Mouse (Mus musculus) forebrain, embryonic 15.5 days (tissue): ENCODE data around the gene Cox19. TPM values are rescaled to one million over a fixed set of nuclear protein-coding genes. Genes with fewer than 3 reads are reported as not detected.
A peak's percentile ranks its signal among the peaks of the same experiment; 100 is the strongest.

Experiments
- ATAC-seq: fragments of 200-750 bp; cut with Nextera tagmentation; replicated peaks from 2 replicates; pipeline ENCODE4 v1.8.0; 2017; ENCODE audit warnings: mild to moderate bottlenecking, moderate TSS enrichment, moderate library complexity
- H3K27ac ChIP-seq: fragments of 300-500 bp; sonication (generic); replicated peaks from 2 replicates; pipeline ENCODE4 v1.5.1; 2015; ENCODE audit warnings: mild to moderate bottlenecking, inconsistent platforms
- H3K27me3 ChIP-seq: fragments of 300-500 bp; sonication (generic); 2 replicates; pipeline ENCODE4 v1.6.1; 2015; ENCODE audit warnings: inconsistent platforms
- H3K36me3 ChIP-seq: fragments of 300-500 bp; sonication (generic); 2 replicates; pipeline ENCODE4 v1.6.1; 2015; ENCODE audit warnings: mild to moderate bottlenecking, inconsistent platforms
- H3K4me1 ChIP-seq: fragments of 300-500 bp; sonication (generic); 2 replicates; pipeline ENCODE4 v1.6.1; 2015; ENCODE audit warnings: inconsistent platforms
- H3K4me2 ChIP-seq: fragments of 300-500 bp; sonication (generic); replicated peaks from 2 replicates; pipeline ENCODE4 v1.6.1; 2015; ENCODE audit warnings: mild to moderate bottlenecking, inconsistent platforms
- H3K4me3 ChIP-seq: fragments of 300-500 bp; sonication (generic); 2 replicates; pipeline ENCODE4 v1.5.1; 2015; ENCODE audit warnings: mild to moderate bottlenecking, inconsistent platforms
- H3K9ac ChIP-seq: fragments of 300-500 bp; sonication (generic); replicated peaks from 2 replicates; pipeline ENCODE4 v1.6.1; 2015; ENCODE audit warnings: mild to moderate bottlenecking, inconsistent platforms
- H3K9me3 ChIP-seq: fragments of 300-500 bp; sonication (generic); 2 replicates; pipeline ENCODE4 v1.6.1; 2016; ENCODE audit warnings: inconsistent platforms
- WGBS: fragments of 180-500 bp; shearing (Covaris S2); methylation state at CpG from one replicate; pipeline ENCODE4 v1.1.7; 2015; ENCODE audit warnings: mixed read lengths; 5-methylcytosine and 5-hydroxymethylcytosine counted together
- polyA plus RNA-seq: library from polyadenylated mRNA; unstranded; fragments of >200 nt; fragmentation: Nextera tagmentation; extraction: Ambion mirVana; gene quantifications from 2 replicates; pipeline ENCODE4 v1.2.1, GENCODE M21; 2015

Gene Cox19
- polyA plus RNA-seq, 1 experiment from 2014 or later: 104 TPM

DNA sequence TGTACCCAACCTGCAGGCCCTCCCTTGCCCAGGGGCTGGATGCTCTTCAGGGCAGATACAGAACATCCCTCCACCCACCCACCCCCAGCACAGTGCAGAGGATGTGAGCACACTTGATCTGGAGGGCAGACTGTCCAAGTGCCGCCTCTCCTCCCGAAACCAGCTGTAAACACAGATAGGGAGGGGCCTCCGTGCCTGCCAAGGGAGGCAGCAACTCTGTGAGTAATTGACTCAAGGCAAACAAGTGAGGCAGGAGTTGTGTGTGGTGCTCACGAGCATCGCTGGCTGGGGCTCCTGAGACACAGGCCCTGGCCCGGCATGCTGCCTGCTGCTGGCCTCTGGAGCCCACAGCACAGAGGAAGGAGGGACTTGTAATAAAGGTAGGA lies 38.5 kb upstream of the Cox19 start:
- WGBS: 51% methylated on average over 6 of the region's 6 CpGs
- no peaks in the 10 kb centered on the region for H3K27me3 ChIP-seq
- H3K36me3 ChIP-seq: no peaks in the 10 kb centered on the region
- no peak; the same call in 1 of the 2 replicates for ATAC-seq
- H3K4me2 ChIP-seq: no peak overlapping the region
- H3K4me1 ChIP-seq: peaks cover 20% of the 10 kb centered on the region
- 0 out of 2 replicates have a peak overlapping the region, but pooled peaks have one; percentile 15 for H3K9ac ChIP-seq
- peak overlapping the region; percentile 29; the same call in 1 of the 2 replicates for H3K27ac ChIP-seq
- H3K4me3 ChIP-seq: no peak overlapping the region
- H3K9me3 ChIP-seq: no peaks in the 10 kb centered on the region

DNA sequence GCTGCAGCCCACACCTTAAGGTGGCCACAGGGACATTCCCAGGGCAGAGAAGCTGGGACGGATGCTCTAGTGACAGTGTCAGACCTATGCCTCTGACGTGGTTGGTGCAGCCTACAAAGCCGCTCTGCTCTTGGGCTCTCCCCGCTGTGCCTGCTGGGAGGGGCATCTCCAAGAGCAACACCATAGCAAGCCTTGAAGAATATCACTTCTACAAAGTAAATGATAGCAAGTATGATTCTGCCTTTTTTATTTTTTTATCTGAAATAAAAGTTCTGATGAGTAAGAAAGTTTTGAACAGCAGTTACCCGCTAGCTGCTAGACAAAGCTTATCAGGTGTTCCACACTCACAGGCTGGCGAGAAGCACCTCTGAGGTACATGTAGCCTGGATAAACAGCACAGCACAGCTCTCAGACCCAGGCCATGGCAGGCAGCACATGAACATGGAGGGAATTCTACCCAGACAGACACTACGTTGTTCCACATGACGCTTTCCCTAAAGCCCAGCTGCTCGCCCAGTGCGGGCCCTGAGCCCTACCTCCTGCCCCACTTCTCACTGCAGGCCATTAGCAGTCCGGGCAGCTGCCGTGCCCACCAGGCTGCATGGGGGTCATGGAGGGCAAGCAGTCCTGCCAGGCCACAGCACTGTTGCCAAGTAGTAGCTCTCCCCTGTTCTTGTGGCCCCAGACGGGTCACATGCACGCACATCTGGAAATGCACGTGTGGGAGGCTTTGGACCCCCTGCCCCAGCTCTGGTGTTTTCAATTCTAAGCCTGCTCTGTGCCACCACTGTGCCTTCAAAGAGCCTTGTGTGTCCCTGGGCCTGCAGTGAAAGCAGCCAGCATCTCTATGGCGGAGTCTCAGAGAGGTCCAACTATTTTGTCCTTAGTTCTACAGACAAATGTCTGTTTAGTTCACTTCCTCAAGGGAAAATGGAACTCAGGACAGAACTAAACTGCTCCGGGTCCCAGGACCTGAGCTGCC lies 37.8 kb upstream of the Cox19 start:
- no peaks in the 10 kb centered on the region for H3K36me3 ChIP-seq
- 0 out of 2 replicates have a peak overlapping the region, but pooled peaks have one; percentile 29 for H3K27ac ChIP-seq
- ATAC-seq: no peak
- peaks cover 20% of the 10 kb centered on the region for H3K4me1 ChIP-seq
- H3K9me3 ChIP-seq: no peaks in the 10 kb centered on the region
- no peak overlapping the region for H3K4me2 ChIP-seq
- WGBS: 75% methylated on average over 17 of the region's 17 CpGs
- H3K27me3 ChIP-seq: no peaks in the 10 kb centered on the region
- H3K4me3 ChIP-seq: no peak overlapping the region
- 0 out of 2 replicates have a peak overlapping the region, but pooled peaks have one; percentile 15 for H3K9ac ChIP-seq

DNA sequence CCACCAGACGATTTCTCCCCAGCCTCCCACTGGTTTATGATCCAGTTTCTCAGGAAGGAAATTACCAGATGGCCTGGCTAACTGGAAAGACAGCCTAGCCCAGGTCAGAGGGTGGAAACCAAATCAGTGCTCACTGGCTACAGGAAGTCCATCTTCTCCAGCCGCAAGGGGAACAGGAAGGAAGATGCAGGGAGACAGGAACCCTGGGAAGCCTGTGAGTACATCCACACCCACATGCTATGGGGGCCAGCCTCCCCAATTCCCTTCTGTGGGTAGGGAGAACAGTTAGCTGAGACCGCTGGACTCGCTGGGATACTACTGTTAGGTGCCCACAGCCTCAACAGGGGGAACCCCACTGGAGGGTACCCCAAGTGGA lies 37.0 kb upstream of the Cox19 start:
- Histone ChIP-seq H3K4me3 (no peak overlapping the region), H3K4me2 (no peak overlapping the region), H3K27ac (peak overlapping the region; percentile 19; the same call in 1 of the 2 replicates), H3K36me3 (no peaks in the 10 kb centered on the region), H3K9me3 (no peaks in the 10 kb centered on the region), H3K27me3 (no peaks in the 10 kb centered on the region), H3K4me1 (peaks cover 20% of the 10 kb centered on the region), H3K9ac (no peak overlapping the region)
- 80% methylated on average over 4 of the region's 4 CpGs for WGBS
- ATAC-seq: no peak

DNA sequence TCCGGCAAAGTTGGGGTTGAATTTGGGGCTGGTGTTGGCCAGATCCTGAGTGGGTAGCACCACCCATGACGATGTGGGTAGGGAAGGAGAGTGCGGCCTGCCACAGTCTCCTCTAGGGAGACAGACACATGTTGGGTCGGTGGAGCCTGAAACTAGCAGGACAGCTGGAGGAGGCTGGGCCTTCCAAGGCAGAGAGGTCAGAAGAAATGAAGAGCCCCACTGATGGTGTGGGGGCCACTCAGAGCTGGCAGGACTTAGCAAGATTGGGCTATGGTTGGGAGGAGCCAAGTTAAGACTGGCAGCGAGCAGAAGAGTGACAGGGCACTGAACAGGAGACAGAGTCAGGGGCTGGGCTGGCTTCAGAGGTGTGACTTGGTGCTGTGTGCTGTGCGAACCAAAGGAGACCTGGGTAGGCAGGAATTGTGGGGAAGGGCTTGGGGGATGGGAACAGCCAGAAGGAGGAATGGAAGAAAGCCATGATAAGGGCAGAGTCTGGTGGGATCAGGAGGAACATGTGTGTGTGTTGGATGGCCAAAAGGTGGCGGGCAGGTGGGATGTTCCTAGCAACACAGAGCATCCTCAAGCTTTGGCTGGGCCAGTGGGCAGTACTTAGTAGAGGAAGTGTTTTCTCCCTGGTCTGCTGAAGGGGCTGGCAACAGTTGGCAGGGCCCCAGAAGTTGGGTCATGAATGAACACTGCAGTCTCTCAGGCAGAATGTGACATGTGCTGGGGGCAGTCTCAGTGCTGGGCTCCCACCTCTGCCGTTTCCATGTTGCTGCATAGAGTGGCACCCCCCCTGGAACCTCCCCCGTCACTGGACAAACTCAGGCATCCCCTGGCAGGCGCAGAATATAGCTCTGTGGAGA lies 36.3 kb upstream of the Cox19 start:
- H3K9me3 ChIP-seq: no peaks in the 10 kb centered on the region
- H3K27me3 ChIP-seq: no peaks in the 10 kb centered on the region
- no peaks in the 10 kb centered on the region for H3K36me3 ChIP-seq
- H3K4me1 ChIP-seq: peaks cover 20% of the 10 kb centered on the region
- H3K27ac ChIP-seq: peak overlapping the region; percentile 18; the same call in 1 of the 2 replicates
- no peak overlapping the region for H3K4me2 ChIP-seq
- H3K9ac ChIP-seq: no peak overlapping the region
- H3K4me3 ChIP-seq: no peak overlapping the region
- 0 out of 2 replicates have a peak, but pooled peaks have one; percentile 11 for ATAC-seq
- 82% methylated on average over 10 of the region's 10 CpGs for WGBS

DNA sequence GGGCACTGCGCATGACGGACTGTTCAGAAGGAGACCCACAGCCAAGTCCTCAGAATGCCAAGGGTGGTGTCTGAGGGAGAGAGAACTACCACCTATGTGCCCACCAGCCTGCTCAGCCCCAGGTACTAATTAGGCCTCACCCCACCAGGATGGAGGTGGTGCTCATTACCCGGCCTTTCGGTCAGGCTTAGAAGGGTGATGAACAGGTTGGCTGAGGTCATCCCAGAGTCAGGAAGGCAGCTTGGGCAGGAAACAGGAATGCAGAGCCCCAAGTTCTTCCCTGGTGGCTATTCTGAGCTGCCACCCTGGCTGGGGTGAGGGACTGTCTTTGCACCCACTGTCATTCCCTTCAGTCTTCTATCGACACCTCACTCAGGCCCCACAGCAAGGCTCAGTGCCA lies 34.8 kb upstream of the Cox19 start:
- Histone ChIP-seq H3K9me3 (no peaks in the 10 kb centered on the region), H3K27me3 (no peaks in the 10 kb centered on the region), H3K9ac (no peak overlapping the region), H3K27ac (no peak overlapping the region), H3K4me2 (no peak overlapping the region), H3K4me1 (peaks cover 24% of the 10 kb centered on the region), H3K36me3 (no peaks in the 10 kb centered on the region), H3K4me3 (no peak overlapping the region)
- WGBS: 92% methylated on average over 5 of the region's 5 CpGs
- no peak for ATAC-seq

DNA sequence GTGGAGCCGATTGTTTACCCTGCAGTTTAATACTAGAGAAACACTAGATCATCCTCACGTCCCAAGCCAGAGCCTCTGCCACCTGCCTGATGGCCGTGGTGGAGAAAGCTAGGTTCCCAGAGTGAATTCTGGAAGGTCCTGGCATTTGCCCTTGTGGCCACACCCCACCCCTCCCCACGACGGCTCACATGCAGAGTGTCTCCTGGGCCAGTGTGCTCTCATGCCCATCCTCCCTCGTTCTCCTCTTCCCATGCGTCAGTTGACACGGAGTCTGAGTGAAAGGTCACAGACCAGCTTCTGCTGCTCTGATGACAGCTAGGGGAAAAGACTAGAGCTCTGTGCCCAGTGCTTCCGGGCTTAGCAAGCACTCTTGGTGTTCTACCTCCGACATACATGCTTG lies 33.3 kb upstream of the Cox19 start:
- no peak overlapping the region for H3K4me3 ChIP-seq
- H3K4me2 ChIP-seq: no peak overlapping the region
- WGBS: 86% methylated on average over 10 of the region's 10 CpGs
- no peaks in the 10 kb centered on the region for H3K27me3 ChIP-seq
- no peak overlapping the region for H3K27ac ChIP-seq
- ATAC-seq: no peak
- H3K36me3 ChIP-seq: no peaks in the 10 kb centered on the region
- H3K4me1 ChIP-seq: peaks cover 30% of the 10 kb centered on the region
- H3K9ac ChIP-seq: no peak overlapping the region
- no peaks in the 10 kb centered on the region for H3K9me3 ChIP-seq

DNA sequence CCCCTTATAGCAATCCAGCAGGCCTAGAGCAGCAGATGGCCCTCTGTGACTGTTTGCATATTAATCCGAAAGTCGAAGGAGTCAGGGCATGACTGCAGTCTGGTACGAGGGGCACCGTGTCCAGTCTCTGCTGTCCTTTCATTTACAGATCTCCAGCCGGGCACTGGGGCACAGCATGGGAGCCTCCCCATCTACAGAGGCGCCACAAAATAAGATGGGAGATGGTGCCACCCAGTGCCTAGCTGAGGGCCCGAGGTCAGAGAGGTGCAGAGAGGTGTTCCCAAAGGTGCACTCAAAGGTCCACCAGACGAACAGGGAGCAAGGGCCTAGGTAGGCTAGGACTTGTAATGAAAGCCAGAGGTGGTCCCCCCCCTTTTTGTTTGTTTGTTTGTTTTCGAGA lies 32.0 kb upstream of the Cox19 start:
- Histone ChIP-seq H3K4me3 (no peak overlapping the region), H3K4me1 (peaks cover 24% of the 10 kb centered on the region), H3K9ac (no peak overlapping the region), H3K36me3 (no peaks in the 10 kb centered on the region), H3K4me2 (no peak overlapping the region), H3K27ac (no peak overlapping the region), H3K9me3 (no peaks in the 10 kb centered on the region), H3K27me3 (no peaks in the 10 kb centered on the region)
- no peak for ATAC-seq
- WGBS: 80% methylated on average over 9 of the region's 9 CpGs

DNA sequence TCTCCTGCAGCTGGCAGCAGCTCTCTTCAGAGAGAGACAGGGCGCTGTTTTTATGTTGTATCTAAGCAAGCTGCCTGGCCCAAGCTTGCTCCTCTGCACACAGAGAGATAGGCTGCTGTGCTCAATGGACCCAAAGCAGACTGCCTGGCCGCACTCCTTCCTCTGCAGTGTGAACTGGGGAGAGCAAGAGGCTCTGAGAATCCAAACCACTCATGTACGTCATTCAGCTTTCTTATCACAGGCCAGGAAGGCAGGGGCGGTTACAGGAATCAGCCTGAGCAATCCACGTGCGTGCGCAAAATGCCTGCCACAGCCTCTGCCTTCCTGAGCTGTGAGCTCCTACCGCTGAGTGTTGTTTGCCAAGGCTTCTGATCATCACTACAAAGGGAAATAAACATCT lies 31.5 kb upstream of the Cox19 start:
- no peak overlapping the region for H3K9ac ChIP-seq
- ATAC-seq: no peak
- peaks cover 19% of the 10 kb centered on the region for H3K4me1 ChIP-seq

DNA sequence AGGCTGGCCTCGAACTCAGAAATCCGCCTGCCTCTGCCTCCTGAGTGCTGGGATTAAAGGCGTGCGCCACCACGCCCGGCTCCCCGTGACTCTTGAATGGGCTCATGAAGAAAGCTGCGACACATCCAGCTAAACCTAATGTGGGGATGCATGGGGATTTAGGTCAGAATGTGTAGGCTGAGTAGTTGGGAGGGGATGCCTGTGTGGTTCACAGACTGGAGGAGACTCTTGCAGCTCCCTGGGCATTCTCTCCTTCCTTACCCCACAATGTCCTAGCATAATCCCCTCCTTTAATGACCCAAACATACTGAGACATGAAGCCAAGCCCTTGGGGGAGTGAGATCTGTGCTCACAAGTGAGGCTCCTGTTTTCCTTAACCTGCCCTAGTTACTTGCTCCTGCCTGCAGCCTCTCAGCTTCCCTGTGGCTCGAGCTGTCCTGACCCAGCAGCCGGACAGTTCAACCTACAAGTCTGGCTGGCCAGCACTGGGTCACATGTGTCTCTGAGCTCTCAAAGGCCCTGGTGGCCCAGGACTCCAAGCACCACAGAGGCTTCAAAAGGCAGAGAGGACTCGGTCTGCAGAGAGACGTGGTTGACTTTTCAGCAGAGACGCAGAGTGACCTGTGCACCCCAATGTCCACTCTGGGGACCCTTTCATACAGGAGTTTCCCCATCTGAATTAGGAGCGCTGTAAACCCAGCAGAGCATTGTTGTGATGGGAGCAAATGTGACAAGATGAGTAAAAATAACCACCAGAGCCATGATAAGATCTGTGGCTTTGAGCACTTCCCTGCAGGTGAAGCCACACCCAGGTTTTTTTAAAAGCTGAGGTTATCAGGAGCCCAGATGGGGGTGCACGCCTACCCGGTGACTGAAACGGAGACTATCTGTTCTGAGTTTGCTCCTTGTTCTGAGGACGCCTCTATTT lies 30.6 kb upstream of the Cox19 start:
- Histone ChIP-seq H3K27ac (no peak overlapping the region), H3K4me2 (no peak overlapping the region), H3K9me3 (no peaks in the 10 kb centered on the region), H3K4me1 (peaks cover 17% of the 10 kb centered on the region), H3K4me3 (no peak overlapping the region), H3K36me3 (no peaks in the 10 kb centered on the region), H3K27me3 (no peaks in the 10 kb centered on the region), H3K9ac (no peak overlapping the region)
- 85% methylated on average over 18 of the region's 18 CpGs for WGBS
- no peak for ATAC-seq

More for the DNA sequence above, 31.5 kb upstream of the Cox19 start:
- Histone ChIP-seq H3K4me2 (no peak overlapping the region), H3K27ac (no peak overlapping the region), H3K27me3 (no peaks in the 10 kb centered on the region), H3K4me3 (no peak overlapping the region), H3K9me3 (no peaks in the 10 kb centered on the region), H3K36me3 (no peaks in the 10 kb centered on the region)
- 72% methylated on average over 8 of the region's 8 CpGs for WGBS

DNA sequence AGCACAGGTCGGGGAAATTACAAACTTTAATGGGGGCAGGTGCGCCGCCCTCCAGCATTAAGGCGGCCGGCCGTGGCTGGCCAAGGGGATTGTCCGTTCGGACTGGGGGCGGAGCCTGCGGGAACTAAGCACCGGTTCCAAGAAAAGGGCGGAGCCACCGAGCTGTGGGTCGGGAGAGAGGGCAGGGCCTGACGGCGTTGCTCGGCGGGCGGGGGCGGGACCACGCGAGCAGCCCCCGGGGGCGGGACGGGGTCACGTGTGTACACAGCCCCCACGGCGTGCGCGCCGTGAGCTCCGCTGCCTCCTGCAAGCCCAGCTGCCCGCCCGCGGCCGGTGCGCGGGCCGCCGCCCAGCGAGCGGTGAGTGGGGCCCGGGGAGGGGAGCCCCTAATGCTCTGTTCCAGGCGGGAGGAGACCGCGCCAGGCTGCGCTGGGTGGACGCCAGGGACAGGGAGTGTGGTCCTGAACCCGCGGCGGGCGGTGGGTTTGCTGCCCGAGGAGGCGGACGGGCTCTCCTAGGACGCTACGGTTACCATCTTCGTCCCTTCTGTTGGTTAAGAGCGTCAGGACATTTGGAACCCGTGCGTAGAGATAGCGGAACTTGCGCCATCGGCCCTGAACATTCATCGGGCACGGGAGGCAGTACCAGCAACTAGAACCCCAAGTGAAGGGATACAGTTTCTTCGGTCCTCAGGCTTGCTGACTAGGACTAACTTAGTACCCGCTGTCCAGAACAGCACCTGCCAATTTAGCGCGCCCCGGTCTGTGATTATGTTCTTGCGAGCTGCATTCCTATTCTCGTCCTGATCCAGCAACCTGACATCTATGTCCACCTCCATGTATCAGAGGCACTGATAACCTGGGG lies 29.4 kb upstream of the Cox19 start:
- H3K36me3 ChIP-seq: no peaks in the 10 kb centered on the region
- H3K4me3 ChIP-seq: peak overlapping the region; percentile 58
- peak overlapping the region; percentile 92 for H3K4me2 ChIP-seq
- ATAC-seq: peak; percentile 71
- no peaks in the 10 kb centered on the region for H3K27me3 ChIP-seq
- no peaks in the 10 kb centered on the region for H3K9me3 ChIP-seq
- under 1% methylated on average over 73 of the region's 73 CpGs for WGBS
- H3K27ac ChIP-seq: no peak overlapping the region; the same call in 1 of the 2 replicates
- peak overlapping the region; percentile 64 for H3K9ac ChIP-seq
- H3K4me1 ChIP-seq: peaks cover 17% of the 10 kb centered on the region
